Mouse (Mus musculus) stomach, postnatal 0 days (tissue): ENCODE data around the gene Pkp2.

Source experiments
- CTCF ChIP-seq: IDR thresholded peaks from 2 replicates; pipeline ENCODE4 v1.5.1; 2016; ENCODE audit warnings: antibody characterized with exemption, low read depth, mild to moderate bottlenecking, moderate library complexity
- EP300 ChIP-seq: optimal IDR thresholded peaks from 2 replicates; pipeline ENCODE3; 2016; ENCODE audit warnings: antibody characterized with exemption

DNA sequence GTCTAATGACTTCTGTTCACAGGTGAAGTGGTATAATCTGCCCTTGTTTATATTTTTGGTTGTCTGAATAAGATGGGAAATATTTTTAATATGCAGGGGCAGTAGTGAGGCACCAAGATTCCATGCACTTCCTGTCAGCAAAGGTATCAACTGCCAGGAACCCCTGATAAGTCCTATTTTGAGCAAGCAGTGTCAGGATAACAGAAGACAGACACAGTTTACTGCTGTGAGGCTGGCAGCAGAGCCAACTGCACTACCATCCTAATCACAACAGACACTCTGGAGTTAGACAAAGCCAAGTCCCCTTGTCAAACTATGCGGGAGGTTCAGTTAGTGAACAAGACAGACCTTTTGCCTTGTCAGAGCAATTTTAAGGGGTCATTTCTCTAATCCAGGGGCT, 43.6 kb downstream of the Pkp2 start:
- no peak for TF ChIP-seq CTCF
- no peak for TF ChIP-seq EP300
